Mouse (Mus musculus): ENCODE data around the gene 1700122O11Rik.

DNA sequence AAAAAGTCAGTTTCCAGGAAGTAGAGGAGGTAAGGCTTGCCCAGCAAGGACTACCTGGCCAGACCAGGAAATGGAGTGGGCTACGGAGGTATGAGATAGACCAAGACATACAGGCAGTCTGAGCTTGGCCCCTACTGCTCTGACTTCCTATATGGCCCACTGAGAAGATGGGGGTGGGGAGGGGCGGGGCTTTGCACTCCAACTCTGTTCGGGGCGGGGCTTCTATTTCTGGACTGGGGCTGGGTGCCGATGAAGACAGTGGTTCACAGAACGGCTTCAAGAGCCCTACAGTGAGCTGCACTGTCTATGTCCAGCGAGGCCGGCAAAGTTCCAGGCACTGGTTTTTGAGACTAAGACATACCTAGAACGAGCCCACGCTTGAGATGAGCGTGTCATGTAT lies 27.8 kb downstream of the 1700122O11Rik start:
- TF ChIP-seq CTCF (IDR thresholded peaks at IDR 0.05; ENCODE audit: low read depth) = no peak
- TF ChIP-seq EP300 (IDR thresholded peaks at IDR 0.05; ENCODE audit: low read depth) = no peak

Measured in heart, postnatal 0 days (tissue).